Mouse (Mus musculus): ENCODE measurements at regions not wholly inside any gene's neighbourhood (a gene's known extent, or its start where the extent isn't known, plus 50 kb on each side); places are given as distances from the start of the nearest gene placed in this dataset.
A peak's percentile ranks its signal among the peaks of the same experiment; 100 is the strongest.

DNA sequence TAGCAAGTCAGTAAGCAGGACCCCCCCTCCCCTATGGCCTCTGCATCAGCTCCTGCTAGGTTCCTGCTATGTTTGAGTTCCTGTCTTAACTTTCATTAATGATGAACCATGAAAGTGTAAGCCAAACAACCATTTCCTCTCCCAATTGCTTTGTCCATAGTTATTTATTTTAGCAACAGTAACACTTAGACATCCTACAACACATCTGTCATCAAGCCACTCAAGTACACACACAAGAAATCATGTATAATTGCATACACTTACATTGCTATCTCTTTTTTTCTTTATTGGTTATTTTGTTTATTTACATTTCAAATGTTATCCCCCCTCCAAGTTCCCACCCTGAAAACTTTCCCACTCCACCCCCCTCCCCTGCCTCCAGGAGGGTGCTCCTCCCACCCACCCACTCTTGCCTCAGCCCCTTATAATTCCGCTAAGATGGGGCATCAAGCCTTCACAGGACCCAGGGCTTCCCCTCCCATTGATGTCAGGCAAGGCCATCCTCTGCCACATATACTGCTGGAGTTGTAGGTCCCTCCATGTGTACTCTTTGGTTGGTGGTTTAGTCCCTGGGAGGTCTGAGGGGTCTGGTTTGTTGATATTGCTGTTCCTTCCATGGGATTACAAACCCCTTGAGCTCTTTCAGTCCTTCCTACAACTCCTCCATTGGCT, 310.9 kb upstream of the Ccnh start:
- DNase-seq (ENCODE audit: low spot score in 2 of 2): no peak

DNA sequence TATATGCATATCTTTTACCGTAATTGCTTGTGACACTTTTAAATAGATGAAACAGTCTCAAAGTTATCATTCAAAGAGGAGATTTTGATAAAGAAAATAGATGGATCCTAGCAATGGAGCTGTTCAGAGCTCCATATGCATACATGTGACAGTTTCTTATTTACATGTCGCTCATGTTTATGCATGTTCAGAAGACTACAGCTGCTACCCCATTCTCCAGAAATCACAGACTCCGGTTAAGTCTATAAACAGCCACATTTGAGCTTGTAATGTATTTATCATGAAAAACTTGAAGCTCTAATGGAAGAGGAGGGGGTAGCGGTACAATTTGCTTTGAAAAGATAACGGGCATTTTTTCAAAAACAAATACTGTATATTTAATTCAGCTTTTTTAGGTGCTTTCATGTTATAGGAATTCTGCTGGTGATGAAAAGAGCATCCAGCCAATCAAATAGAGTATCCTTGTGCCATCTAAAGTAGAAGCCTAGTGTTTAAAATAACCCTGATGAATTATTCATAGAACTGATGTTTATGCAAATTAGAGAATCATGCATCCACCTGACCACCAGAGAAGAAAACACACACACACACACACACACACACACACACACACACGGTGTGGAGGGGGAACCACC, 283.7 kb upstream of the Ccnh start:
- peak in 1 of 2 experiments; percentile 3 for DNase-seq (ENCODE audit: low spot score in 2 of 2)

DNA sequence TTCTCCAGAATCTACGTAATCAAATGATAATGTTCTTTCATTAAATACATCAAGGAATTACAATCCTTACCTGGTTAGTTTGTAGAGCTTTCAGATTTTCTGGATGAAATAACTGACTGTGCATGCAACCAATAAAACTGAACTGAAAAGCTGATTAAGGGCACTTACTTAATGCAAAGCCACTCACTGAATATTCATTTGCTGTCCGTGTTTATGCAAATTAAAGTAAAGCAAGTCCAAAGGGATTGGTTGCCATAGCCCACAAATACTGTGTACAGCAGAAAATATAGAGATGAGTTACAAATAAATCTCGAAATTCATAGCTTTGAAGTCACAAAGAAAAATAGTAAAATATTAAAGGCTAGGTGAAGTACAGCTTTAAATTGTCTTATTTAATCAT, 283.2 kb upstream of the Ccnh start:
- DNase-seq (ENCODE audit: low spot score in 2 of 2): peak in 1 of 2 experiments; percentile 3

DNA sequence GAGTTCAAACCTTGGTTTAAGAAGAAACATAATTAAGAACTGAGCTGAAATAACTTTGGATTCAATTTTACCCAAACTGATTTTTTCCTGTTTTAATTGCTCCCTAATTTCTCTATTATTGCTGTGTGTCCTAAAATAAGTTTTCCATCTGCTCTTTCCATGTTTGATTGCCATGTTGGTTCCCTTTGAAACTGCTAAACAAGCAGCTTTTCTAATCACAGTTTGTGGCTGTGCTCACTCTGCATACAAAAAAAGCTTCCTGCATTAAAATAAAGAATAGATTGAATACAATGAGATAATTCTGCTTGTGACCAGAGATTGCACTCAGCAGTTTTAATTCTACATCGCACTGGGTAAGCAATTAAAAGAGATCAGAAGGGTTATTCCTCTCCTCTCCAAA, 257.9 kb upstream of the Ccnh start:
- no peak for DNase-seq (ENCODE audit: low spot score in 2 of 2)

DNA sequence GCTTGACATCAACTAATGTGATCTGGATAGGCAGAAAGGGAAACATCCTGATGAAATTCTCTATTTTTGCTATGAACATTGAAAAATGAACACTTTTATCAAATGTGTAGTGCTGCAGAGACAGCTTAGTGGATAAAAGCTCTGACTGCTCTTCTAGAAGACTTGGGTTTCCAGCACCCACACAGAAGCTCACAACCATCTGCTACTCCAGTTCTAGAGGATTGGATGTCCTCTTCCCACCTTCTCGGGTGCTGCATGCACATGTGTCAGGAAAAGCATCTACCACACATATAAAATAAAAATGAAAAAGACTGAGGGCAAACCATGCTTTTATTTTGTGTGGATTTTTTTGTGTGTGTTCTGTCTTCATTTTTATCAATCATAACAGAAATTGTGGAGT, 253.6 kb upstream of the Ccnh start:
- peak in 1 of 2 experiments; percentile 32 for DNase-seq (ENCODE audit: low spot score in 2 of 2)

DNA sequence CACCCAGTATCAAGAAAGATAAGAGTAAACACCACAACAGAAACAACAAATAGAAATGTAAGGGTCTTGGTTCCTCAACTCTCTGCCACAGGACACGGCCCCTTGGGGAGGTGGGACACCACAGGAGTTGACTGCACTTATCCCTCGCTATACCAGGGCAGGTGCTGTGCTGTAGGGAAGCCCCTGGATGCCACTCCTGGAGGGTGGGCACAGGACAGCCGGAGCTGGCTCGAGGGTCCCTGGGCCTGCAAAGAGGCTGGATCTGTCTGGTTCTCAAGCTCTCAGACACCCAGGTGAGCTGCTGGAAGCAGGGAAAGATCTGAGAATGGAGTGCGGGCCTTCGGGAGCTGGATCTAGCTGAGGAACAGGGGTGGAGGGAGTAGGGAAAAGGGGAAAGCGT, 249.5 kb upstream of the Ccnh start:
- DNase-seq (ENCODE audit: low spot score in 2 of 2): no peak

DNA sequence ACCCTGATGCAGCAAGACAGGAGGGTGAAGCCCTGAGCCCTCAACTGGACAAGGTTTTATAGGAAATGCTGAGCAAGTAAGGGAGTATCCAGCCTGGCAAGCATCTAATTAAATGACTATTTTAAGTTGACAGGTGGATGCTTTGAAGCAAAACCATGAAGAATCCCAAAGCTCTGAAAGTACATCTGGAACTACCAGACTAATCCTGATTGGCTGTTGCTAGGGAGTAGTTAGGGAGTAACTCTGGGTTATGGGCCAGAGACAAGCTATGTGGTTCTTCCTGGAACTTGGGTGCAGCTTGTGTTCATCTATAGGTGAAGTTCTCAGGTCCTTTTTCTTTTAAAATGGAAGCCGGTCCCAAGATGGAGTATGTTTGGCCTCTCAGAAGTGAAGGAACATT, 248.3 kb upstream of the Ccnh start:
- no peak for DNase-seq (ENCODE audit: low spot score in 2 of 2)

DNA sequence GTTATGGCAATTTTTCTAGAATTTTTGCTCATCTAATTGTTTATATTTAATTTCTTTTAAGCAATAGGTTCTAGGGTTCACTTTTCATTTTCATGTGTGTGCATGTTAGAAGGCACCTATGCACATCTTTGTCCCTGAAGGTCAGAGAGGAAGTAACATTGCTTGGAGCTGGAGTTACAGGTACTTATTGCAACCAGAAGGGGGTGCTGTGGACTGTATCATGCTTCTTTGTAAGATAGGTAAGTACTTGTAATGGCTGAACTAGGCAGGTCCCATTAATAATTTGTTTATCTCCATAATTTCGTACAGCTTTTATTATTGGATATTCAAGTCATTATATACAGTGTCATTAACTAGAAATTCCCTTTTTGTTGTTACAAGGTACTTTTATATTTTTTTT, 238.3 kb upstream of the Ccnh start:
- DNase-seq (ENCODE audit: low spot score in 2 of 2): no peak

DNA sequence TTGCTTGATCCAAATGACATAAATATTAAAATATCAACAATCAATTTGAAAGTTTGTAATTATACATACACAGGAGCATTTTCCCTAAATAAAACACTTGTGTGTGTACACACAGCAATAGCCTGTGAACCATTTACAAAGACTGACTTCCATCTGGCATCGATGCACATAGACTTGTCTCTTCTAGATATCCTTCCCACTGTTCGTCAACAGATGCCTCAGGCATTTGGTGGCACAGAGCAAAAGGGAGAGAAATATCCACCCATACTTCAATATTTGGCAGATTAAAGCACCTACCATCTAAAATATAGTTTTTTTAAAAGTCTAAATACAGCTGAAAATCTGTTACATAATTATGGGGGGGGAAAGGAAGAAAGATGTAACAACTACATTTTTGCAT, 236.0 kb upstream of the Ccnh start:
- no peak for DNase-seq (ENCODE audit: low spot score in 2 of 2)

DNA sequence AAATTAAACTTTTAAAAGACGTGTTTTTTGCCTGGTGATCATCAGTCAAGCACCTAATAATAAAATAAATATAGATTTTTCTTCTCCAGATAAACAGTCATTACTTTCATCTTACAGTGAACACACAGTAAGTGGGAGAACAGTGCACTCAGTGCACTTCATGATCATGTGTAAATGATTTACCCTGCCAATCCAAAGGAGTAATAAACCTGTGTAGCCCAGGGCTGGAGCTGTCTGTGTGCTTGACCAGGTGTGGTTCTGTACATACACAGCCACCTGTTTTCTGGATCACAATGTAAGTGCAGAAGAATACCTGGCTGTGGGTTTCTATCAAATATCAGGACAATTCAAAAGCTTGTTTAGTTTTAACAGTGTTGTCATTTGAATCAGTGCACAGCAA, 235.4 kb upstream of the Ccnh start:
- no peak for DNase-seq (ENCODE audit: low spot score in 2 of 2)

DNA sequence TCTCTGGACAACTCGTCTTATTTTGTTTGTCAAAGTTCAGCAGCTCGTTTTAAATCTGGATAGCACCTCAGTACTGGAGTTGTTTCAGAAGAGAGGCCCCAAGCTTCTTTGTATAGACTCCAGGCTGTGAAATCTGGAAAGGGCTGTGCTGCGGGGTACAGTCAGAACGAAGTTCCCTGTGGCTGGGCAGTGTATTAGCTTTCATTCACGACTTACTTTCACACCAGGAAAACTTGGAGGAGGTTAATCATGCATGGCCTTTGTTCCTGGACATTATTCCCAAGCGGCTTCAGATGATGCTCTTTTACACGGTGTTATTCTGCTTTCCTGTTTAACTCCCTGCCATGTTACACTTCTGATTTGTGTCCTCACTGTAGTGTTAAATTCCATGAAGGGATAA, 220.3 kb upstream of the Ccnh start:
- DNase-seq (ENCODE audit: low spot score in 2 of 2): no peak

Data from left cerebral cortex, adult 9 months (tissue).